Mouse (Mus musculus) right cerebral cortex, postnatal 36 days (tissue): ENCODE data around the gene Gdf11.

Experiments
- DNase-seq, 2 experiments: peaks; one replicate each; pipeline ENCODE4 v3.0.0; 2022; ENCODE audit warnings: low spot score in 2 of 2, mixed read lengths in 1 of 2

Gdf11 gene

GRCm38 (mm10) chr10:128891296-128892094 is at the start of gene Gdf11:
TSS of gene Gdf11 (minus strand) at chr10:128891718.
- no peak for DNase-seq

DNA sequence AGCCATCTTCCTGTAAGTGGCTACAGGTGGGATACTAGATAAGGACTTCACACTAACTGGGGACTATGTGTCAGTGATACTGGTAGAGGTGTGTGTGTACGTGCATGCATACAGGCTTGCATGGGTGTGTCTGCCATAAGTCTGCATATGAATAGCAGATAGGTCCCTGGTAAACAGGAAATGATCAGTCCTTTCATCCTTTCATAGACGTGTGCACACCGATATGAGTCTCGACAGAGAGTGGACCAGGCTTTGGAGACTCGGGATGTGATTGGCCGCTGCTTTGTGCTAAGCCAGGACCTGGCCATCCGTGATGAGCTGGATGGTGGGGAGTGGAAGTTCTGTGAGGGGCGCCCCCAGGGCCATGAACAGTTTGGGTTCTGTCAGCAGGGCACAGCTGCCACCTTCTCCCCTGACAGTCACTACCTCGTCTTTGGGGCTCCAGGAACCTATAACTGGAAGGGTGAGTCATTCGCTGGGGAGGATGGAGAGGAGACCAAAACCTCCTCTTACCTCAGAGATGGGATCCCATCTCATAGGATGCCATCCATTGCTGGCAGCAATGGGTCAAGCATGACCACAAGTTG is 49.0 kb upstream of the Gdf11 start:
- no peak for DNase-seq

DNA sequence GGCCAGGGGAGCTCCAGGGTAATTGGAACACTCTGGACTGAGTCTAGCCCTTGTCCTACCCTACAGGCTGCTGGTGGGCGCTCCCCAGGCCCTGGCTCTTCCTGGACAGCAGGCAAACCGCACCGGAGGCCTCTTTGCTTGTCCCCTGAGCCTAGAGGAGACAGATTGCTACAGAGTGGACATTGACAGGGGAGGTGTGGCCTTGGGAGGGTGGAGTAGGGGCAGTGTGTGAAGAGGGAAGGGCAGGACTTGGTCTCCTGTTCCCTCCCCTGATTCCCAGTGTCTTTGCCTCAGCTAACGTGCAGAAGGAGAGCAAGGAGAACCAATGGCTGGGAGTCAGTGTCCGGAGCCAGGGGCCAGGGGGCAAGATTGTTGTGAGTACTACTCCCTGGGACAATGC is 47.5 kb upstream of the Gdf11 start:
- no peak for DNase-seq

DNA sequence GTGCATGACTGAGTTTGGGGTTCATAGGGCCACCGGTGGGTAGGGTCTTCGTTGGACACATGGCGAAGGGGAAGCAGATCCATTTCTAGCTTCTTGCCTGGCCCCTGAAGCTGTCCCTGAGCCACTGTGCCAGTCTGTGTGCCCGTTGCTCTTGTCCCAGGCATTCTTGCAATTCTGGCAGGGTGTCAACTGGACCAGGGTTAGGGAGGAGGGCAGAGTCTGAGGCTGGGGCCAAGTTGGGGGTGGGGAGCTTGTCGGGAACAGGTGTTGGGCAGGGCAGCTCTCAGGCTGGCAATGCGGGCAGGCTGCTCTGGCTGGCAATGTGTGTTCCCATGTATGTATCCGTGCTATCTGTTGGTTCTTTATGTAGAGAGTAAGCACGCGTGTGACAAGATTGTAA is 46.9 kb upstream of the Gdf11 start:
- DNase-seq: no peak

DNA sequence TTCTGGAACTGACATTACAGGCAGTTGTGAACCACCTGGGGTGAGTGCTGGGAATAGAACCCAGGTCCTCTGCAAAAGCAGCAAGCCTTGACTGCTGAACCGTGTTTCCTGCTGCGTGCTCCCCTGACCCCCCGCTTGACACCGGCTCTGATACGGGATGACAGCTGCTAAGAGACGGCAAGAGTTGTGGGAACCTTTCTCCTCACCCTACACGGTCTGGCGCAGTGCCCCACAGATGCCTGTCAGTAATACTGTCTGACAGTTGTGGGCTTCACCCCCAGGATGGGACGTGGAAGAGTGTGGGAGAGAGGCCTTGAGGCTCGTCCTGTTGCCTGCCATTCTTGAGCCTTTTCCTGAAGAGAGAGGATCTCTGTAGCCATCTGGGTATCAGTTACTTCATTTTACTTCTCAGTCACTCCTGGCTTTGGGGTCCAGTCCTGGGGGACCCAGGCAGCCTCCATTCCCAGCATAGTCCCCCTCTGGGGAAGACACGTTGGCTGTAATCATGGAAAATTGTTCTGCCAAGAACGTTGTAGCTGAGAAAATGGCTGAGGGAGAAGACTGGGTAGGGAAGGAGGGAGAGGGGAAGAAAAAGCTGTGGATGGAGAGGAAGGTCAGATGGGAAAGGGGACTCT is 46.4 kb upstream of the Gdf11 start:
- no peak for DNase-seq

- no peak for DNase-seq
These were observed 44.4 kb upstream of the Gdf11 start for GRCm38 (mm10) chr10:128935826-128936440.

DNA sequence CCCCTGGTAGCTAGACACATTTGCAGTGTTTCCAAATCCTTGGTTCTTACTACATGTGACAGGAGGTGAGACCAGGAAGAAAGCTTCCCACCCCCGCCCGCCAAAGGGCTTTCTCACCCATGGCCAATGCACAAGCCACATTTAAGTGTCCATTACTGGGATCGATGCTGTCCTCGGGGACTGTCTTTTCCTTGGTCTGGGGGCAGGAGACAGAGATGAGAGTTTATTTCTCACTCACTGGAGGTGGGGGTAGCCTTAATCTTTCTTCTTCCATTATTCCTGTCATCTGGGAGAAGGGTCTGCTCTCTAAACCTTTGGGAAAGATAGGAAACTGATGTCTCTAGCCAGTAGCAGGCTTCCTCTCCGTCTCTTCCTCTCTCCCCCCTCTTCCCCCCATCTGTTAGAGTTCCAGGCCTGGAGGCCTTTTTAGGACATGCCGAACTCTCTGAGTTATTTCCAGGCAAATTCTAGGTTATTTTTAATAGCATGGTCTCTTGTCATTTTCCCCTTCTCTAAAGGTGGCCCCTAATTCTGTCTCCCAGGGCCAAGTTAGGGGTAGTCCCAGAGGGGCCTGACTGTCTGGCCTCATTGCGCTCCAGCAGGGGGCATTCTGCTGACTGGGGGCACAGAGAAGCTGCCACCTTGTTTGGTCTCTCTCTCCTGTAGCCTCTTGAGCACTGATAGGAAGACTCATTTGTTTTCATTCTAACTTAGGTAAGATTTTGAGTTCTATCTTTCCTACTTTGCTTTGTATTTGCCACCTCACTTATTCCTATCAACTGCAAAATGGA is 43.7 kb upstream of the Gdf11 start:
- DNase-seq: no peak

DNA sequence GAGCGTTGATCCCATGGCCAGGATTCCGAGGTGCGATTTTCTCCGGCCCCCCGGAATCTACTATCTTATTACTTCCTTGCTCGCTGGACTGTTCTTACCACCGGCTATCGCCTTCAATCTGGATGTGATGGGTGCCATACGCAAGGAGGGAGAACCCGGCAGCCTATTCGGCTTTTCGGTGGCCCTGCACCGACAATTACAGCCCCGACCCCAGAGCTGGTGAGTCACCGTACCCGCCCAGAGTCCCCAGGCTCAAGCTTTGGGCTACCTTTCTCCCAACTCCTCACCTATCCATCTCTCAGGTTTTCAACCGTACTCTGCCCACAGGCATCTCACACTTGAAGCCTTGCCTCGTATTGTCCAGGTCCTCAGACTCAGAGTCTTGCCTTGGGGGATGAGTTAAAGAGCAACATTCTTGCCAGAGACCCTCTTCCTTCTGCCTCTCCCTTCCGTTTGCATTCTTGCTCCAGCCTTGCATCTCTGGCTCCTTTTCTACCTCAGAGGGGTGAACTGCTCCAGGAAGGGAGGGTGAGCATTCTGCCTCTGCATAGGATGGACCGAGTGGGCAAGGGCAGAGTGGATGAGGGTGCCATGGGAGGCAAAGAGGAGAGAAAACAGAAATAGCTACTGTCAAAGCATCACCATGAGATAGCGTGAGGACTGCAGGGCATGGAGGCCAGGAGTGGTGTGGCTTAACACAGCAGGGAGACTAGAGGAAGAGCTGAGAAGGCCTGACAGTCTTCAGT is 42.6 kb upstream of the Gdf11 start:
- DNase-seq: no peak

DNA sequence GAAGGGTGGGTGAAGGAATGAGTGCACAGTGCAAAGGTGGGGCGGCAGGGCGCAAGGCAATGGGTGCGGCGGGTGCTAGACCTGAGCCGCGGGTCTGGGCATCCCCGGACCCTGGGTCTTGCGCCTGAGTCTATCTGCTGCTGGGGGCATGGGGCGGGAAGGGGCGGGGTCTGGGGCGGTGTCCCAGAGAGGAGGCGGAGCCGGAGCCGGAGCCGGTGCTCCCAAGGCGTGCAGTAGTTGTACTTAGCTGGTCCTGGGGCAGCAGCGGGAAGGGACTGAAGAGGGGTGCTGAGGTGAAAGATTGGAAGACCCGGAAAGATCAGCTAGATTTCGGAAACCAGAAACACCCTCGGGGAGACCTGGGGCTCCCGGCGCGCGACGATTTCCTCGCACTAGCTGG is 42.1 kb upstream of the Gdf11 start, which contains the start of gene Itga7:
Gene Itga7 (plus strand): TSS at position 245 of the 400 bp plus-strand sequence.
- DNase-seq: no peak

- DNase-seq: no peak
These were observed 39.9 kb upstream of the Gdf11 start for GRCm38 (mm10) chr10:128931441-128931840.

- DNase-seq: no peak
These were observed 38.3 kb upstream of the Gdf11 start for GRCm38 (mm10) chr10:128929638-128930378.

GRCm38 (mm10) chr10:128928356-128928755 is 36.8 kb upstream of the Gdf11 start:
- no peak for DNase-seq

DNA sequence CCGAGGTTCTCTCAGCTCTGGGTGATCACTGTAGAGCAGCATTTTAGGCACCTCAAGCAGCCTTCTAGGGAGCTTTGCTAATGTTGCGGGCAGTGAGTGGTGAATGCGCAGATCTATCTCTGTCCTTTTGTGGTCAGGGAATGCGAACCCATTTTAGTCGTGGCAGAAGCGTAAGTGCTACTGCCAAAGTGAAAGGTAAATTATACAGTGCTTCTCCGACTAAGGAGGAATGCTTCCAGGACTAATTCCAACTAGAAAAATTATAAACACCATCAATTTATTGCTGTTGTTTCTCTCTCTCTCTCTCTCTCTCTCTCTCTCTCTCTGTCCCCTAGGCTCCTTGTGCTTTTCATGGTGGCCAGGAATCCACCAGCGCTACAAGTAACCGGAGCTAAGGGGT is 32.4 kb upstream of the Gdf11 start, which contains the start of gene Bloc1s1:
Gene Bloc1s1 (minus strand): TSS at position 101 of the 400 bp plus-strand sequence.
- DNase-seq: no peak

- DNase-seq: peak; percentile 90 to 92
These were observed 31.6 kb upstream of the Gdf11 start for GRCm38 (mm10) chr10:128923013-128923691.

GRCm38 (mm10) chr10:128922822-128923012 is 31.2 kb upstream of the Gdf11 start, which contains the start of gene Rdh5:
TSS of gene Rdh5 (minus strand) at chr10:128922888.
- DNase-seq: no peak

DNA sequence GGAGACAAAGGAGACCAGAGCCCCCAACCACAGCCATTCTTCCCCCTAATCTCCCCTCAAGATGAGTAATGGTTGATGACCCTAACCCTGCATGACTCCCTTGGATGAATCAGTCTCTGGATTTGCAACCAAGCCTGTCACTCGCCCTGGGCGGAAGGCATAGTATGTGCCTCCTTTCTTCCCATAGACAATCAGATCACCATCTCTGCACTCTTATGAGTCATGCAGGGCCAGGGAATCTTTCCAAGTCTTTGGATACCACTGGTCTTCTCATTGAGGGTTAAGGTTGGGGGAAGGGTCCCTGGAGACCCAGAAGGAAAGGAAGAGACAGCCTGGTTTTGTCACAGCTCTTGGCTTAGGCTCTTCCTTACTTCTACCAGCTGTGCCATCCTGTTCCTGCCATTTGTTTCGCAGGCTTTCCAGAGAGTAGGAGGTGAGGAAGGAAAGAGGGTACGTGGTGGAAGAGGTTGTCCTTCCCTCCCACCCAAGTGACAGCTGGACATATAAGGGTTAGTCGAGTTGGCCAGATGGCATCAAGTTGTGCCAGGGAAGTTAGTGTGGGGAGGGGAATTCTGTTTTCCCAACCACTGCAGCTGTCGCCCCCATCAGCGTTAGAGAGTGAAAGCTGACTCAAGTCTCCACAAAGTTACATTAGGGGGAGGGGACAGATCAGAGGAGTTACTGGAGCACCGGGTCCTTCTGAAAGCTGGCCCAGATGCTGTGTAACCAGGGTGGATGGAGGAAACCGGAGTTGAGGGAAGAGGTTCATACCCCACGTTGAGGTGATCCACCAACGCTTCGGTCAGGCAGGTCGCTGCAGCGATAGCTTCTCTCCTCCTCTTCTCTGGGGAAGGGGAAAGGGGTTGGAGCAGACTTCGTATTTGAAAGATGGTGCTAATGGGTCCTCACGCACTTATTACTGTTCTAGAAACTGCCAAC is 30.6 kb upstream of the Gdf11 start:
- DNase-seq: no peak

- DNase-seq: no peak
These were observed 29.7 kb upstream of the Gdf11 start for GRCm38 (mm10) chr10:128921251-128921650.

DNA sequence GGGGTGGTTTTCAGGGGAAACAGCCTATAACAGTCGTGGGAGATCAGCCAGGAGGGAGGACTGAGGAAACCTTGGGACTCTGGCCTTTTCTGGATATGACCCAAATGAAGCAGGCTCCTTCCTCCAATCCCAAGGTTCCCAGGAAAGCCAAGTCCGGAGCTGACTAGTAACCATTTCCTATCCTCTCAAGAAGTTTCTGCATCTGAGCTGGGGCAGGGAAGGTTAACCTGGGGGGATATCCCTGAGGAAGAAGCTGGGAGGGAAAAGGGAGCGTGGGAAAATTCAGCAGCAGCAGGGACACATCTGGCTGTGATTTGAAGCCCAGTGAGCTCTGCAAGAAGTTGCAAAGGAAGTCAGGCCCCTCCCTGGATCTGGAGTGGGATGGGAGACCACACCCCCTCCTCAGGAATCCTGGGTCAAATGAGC is 29.2 kb upstream of the Gdf11 start:
- no peak for DNase-seq

DNA sequence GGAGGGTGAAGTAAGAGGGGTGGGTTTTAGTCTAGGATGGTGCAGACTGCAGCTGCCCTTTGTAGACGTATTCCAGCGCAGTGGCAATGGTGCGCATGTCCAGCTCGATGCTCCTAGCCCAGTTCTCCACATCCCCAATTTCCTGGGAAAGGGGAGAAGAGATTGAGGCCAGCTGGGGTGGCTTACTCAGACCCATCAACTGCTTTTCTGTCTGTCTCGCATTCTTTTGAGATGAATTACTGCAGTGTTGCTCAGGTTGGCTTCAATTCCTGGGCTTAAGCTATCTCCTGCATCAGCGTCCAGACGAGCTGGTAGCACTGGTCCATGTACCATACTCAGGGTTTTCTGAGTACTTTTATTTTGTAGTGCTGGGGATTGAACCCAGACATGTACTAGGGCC is 28.4 kb upstream of the Gdf11 start:
- no peak for DNase-seq
